Mouse (Mus musculus): ENCODE data around the gene Nrip2.

GRCm38 (mm10) chr6:128361901-128362300 lies 37.2 kb upstream of the Nrip2 start:
- no peak for TF ChIP-seq CTCF (IDR thresholded peaks at IDR 0.05; ENCODE audit: low read depth, low read length)
- TF ChIP-seq POLR2A (IDR thresholded peaks at IDR 0.05; ENCODE audit: borderline replicate concordance, low read depth, low read length): no peak

Measured in bone marrow macrophage, adult 2 months (primary cell).